Mouse (Mus musculus): Measurements from ENCODE around the gene Enpp3. TPM values are rescaled to one million over a fixed set of nuclear protein-coding genes. Genes with fewer than 3 reads are reported as not detected.

The Enpp3 gene
- total RNA-seq (2021): 1 to 10 TPM; 1.7 to 2.2 TPM
- polyA plus RNA-seq (2012; rRNA removed): 0.22 and 0.66 TPM in 2 replicates
- long read RNA-seq, full-length matches to known transcripts: 5 of 6 reads
- long read RNA-seq, partial matches to known transcripts: 0 of 6 reads
- long read RNA-seq, other reads (novel, unspliced or antisense): 1 of 6 reads

DNA sequence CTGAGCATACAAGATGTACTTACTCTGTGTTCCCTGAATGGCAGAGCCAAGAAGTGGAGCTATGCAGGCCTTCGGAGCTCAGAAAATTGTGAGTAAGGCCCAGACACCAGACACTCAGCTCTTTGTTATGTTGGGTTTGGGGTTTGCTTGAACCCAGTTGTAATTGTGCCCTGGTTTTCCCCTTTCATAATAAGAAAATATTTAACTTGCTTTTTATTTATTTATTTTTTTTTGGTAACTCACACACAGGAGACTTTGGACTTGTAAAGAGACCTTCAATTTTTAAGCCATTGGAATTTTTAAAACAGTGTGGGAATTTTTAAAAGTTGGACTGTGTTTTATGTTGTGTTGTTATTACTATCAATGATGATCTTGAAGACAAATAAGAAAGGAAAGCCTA, at the start of gene Enpp3:
Enpp3 (minus strand) TSS at position 148 of the 400 bp plus-strand sequence.
- DNase-seq: no peak

DNA sequence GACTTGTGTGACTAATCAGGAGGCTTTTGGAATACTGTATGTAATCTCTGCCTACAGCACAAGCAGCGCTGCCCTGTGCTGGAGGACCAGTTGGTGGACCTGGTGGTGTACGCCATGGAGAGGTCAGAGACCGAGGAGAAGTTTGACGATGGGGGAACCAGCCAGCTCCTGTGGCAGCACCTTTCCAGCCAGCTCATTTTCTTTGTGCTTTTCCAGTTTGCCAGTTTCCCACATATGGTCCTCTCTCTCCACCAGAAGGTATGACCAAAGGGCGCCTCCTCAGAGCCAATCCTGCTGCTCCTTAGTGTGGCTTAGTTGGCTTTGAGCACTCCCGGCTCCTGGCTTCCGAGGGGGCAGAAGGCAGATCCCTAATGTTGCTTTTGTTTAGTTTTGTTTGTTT, 45.7 kb upstream of the Enpp3 start:
- DNase-seq: no peak

GRCm38 (mm10) chr10:24886008-24886407, 43.4 kb upstream of the Enpp3 start:
- DNase-seq: peak; percentile 10

- DNase-seq: no peak
These were observed 31.0 kb upstream of the Enpp3 start for GRCm38 (mm10) chr10:24873624-24874023.

- DNase-seq: peak; percentile 98
These were observed 27.2 kb upstream of the Enpp3 start, which contains the start of gene Med23 for GRCm38 (mm10) chr10:24869760-24870290. Gene Med23, plus strand, starts transcription at chr10:24869986.

GRCm38 (mm10) chr10:24864434-24864833, 21.8 kb upstream of the Enpp3 start:
- no peak for DNase-seq

GRCm38 (mm10) chr10:24863146-24863545, 20.5 kb upstream of the Enpp3 start:
- no peak for DNase-seq

GRCm38 (mm10) chr10:24841998-24842397, 625 bp downstream of the Enpp3 start:
- DNase-seq: no peak

DNA sequence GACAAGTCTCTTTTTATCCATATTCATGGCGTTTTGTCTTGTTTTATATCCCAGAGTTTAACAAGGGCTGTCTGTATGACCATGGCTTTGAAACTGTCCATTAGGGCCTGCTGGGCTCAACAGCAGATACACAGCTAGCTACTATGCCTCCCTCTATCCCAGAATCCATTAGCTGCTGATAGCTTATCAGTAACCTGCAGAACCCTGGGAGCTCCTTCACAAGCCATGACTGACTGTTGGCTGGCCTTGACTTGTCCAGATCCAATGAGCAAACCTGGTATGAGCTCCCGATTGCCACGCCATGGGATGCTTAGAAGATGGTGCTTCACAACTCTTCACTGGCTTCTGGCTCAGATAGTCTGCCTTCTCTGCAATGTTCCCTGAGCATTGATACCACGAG, 1.8 kb downstream of the Enpp3 start:
- DNase-seq: no peak

GRCm38 (mm10) chr10:24836366-24837038, 6.1 kb downstream of the Enpp3 start:
- DNase-seq: no peak

DNA sequence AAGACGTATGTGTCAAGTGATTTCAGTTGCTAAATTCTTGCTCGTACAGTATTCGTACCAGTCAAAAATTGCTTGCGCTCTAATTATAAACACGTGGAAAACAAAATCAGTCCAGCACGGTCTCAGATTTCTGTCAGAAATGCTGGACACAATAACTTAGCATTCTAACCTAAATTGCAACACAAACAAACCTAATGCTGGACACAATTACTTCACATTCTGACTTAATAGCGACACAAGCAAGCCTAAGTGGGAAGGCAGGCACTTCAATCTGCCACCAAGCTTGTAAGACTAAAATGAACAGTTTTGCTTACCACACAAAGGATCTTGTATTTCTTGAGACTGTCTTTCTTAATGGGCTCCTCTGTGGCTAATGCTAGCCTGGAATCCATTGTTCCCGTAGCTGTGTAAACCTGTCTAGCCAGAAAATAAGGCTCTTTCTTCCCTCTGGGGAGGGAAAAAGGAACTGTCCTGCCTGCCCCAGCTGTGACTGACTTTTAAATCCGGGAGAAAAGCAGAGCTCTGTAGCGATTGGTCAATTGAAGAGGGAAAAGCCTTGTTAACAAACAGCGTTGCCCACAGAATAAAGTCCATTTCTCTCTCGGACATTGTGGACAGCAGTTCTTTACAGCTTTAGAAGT, 6.8 kb downstream of the Enpp3 start:
- DNase-seq: no peak

DNA sequence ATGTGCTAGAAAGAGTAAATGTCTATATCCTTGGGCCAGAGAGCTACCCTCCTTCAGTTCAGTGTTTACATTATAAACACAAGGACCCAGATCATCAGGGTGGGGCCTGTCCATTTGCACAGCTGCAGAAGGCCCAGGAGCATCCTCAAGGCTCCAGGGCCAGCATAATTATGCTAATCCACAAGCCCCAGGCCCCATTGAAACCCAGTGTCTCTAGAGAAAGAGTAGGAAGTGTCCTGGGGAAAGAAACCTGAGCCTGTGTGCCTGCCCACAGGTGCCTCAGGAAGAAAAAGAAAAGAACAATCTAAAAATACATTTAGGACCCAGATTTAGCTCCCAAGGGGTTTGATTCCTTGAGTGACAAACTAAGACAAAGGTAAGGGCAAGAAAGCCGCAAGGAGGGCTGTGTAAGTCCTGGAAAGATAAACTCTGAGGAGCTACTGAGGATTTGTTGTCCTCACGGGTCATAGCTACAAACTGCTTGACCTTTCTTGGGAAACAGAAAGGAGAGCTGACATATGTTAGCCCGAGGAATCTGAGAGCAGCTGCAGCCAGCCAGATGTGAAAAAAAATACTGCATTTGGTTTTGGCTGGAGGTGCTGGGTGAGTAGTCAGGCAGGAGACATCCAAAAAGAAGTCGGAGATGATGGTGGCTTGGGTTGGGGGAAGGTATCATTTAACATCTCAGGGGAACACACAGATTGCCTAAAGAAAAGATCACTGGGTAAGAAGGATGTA, 7.8 kb downstream of the Enpp3 start:
- no peak for DNase-seq

- no peak for DNase-seq
These were observed 10.3 kb downstream of the Enpp3 start for GRCm38 (mm10) chr10:24832306-24832705.

- DNase-seq: no peak
These were observed 11.1 kb downstream of the Enpp3 start for GRCm38 (mm10) chr10:24831377-24832095.

GRCm38 (mm10) chr10:24830448-24830847, 12.2 kb downstream of the Enpp3 start:
- no peak for DNase-seq

DNA sequence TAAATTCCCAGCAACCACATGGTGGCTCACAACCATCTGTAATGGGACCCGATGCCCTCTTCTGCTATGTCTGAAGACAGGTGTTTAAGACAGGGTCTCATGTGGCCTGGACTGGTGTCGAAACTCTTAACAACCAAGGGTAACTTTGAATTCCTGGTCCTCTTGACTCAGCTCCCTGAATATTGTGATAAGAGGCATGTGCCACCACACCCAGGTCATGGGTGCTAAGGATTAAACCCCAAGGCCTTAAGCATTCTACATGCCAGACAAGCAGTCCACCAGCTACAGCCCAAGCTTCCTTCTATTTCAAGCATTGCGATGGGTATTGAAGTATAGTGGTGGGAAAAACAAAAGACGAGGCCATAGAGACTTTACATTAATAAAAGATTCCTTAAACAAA, 14.5 kb downstream of the Enpp3 start:
- DNase-seq: no peak

DNA sequence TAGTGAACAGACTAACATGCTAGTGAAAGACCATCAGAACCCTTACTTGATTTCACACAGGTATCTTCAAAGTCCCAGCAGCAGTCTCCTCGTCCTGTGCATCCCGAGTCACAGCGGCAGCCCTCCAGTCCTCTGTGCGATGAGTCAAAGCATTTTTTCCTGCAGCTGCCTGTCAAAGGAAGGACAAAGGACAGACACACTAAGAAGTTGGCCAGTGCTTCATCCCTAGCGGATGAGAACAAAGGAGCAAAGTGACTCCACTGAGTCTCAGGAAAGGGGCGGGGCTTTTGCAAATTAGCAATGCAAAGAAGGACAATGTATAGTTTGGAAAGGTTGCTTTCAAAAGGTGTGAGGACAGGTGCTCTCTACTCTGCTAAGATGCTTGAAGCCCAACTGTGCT, 16.5 kb downstream of the Enpp3 start:
- DNase-seq: peak; percentile 39

GRCm38 (mm10) chr10:24825456-24826081, 17.1 kb downstream of the Enpp3 start:
- DNase-seq: no peak

DNA sequence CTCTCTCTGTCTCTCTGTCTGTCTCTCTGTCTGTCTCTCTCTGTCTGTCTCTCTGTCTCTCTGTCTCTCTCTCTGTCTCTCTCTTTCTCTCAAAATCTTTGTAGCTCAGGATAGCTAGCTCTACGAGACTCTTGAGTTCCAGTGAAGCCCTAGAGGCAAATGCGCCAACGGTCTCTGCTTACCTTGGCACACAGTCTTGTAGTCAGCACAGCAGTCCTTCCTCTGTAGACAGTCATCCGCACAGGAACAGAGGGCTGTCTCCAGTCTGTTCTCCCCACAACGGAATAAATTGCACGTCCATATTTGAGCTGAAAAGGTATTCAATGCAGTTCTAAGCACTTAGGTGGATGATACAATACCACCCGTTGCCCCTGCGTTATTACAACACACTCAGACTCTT, 18.0 kb downstream of the Enpp3 start:
- no peak for DNase-seq

GRCm38 (mm10) chr10:24823697-24824535, 18.7 kb downstream of the Enpp3 start:
- no peak for DNase-seq
